Mouse (Mus musculus): ENCODE data around the gene Rnpepl1. TPM values are rescaled to one million over a fixed set of nuclear protein-coding genes. Genes with fewer than 3 reads are reported as not detected.

Rnpepl1 gene
- polyA plus RNA-seq, 1 experiment from 2014 or later = 56.2 TPM

GRCm38 (mm10) chr1:92906779-92907631, 3.6 kb upstream of the Rnpepl1 start, which contains the start of gene Dusp28:
Dusp28 (plus strand) TSS chr1:92906981.
- peak; percentile 90 for DNase-seq (ENCODE audit: low spot score)

- DNase-seq (ENCODE audit: low spot score) = no peak
Observed at GRCm38 (mm10) chr1:92907632-92908360, 2.8 kb upstream of the Rnpepl1 start.

GRCm38 (mm10) chr1:92908664-92909063, 1.9 kb upstream of the Rnpepl1 start:
- no peak for DNase-seq (ENCODE audit: low spot score)

GRCm38 (mm10) chr1:92909068-92909467, 1.5 kb upstream of the Rnpepl1 start:
- peak; percentile 75 for DNase-seq (ENCODE audit: low spot score)

GRCm38 (mm10) chr1:92910925-92911720, 540 bp downstream of the Rnpepl1 start:
- peak; percentile 52 for DNase-seq (ENCODE audit: low spot score)

GRCm38 (mm10) chr1:92911721-92912138, 1.1 kb downstream of the Rnpepl1 start:
- peak; percentile 37 for DNase-seq (ENCODE audit: low spot score)

GRCm38 (mm10) chr1:92912286-92912685, 1.7 kb downstream of the Rnpepl1 start:
- peak; percentile 72 for DNase-seq (ENCODE audit: low spot score)

- DNase-seq (ENCODE audit: low spot score) = no peak
Observed at GRCm38 (mm10) chr1:92914239-92914638, 3.7 kb downstream of the Rnpepl1 start.

- no peak for DNase-seq (ENCODE audit: low spot score)
Observed at GRCm38 (mm10) chr1:92914993-92915392, 4.4 kb downstream of the Rnpepl1 start.

- DNase-seq (ENCODE audit: low spot score) = no peak
Observed at GRCm38 (mm10) chr1:92916725-92917124, 6.1 kb downstream of the Rnpepl1 start.

GRCm38 (mm10) chr1:92919151-92919550, 8.6 kb downstream of the Rnpepl1 start:
- no peak for DNase-seq (ENCODE audit: low spot score)

GRCm38 (mm10) chr1:92919775-92920174, 9.2 kb downstream of the Rnpepl1 start:
- no peak for DNase-seq (ENCODE audit: low spot score)

- no peak for DNase-seq (ENCODE audit: low spot score)
Observed at GRCm38 (mm10) chr1:92920474-92921200, 10.1 kb downstream of the Rnpepl1 start.

- DNase-seq (ENCODE audit: low spot score) = no peak
Observed at GRCm38 (mm10) chr1:92921496-92921895, 10.9 kb downstream of the Rnpepl1 start.

GRCm38 (mm10) chr1:92930171-92930706, 19.7 kb downstream of the Rnpepl1 start:
- DNase-seq (ENCODE audit: low spot score) = no peak

- peak; percentile 21 for DNase-seq (ENCODE audit: low spot score)
Observed at GRCm38 (mm10) chr1:92933611-92934010, 23.0 kb downstream of the Rnpepl1 start.

GRCm38 (mm10) chr1:92934182-92934827, 23.7 kb downstream of the Rnpepl1 start, which contains the start of gene Capn10:
Capn10 (plus strand) TSS chr1:92934376.
- peak; percentile 96 for DNase-seq (ENCODE audit: low spot score)

- no peak for DNase-seq (ENCODE audit: low spot score)
Observed at GRCm38 (mm10) chr1:92935054-92935962, 24.7 kb downstream of the Rnpepl1 start.

GRCm38 (mm10) chr1:92935977-92936376, 25.4 kb downstream of the Rnpepl1 start:
- no peak for DNase-seq (ENCODE audit: low spot score)
